Mouse (Mus musculus): ENCODE data around the gene Prrt4. TPM values are rescaled to one million over a fixed set of nuclear protein-coding genes. Genes with fewer than 3 reads are reported as not detected.

The Prrt4 gene
- polyA plus RNA-seq, 1 experiment from 2014 or later = 0.90 TPM

DNA sequence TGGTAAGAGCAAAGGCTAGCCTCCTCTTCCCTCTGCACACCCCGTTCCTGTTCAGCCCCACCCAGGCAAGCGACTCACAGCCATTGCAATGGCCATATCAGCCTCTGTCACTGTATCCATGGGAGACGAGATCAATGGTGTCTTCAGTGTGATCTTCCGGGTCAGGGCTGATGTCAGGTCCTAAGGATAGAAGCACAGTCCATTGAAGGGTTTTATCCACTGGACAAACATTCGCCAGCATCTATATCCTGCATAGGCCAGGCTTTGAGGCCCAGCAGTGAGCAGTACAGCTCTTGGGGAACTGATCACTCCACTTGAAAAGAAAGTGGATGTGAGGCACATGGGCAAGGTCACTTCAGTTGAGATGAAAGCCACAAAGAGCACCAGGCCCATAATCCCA lies 27.6 kb upstream of the Prrt4 start:
- 87% methylated on average over 5 of the region's 5 CpGs for WGBS
- no peak overlapping the region for H3K9ac ChIP-seq

GRCm38 (mm10) chr6:29206006-29206405 lies 26.6 kb upstream of the Prrt4 start:
- 92% methylated on average over 10 of the region's 10 CpGs for WGBS
- Histone ChIP-seq H3K9me3 (no peaks in the 10 kb centered on the region), H3K4me1 (peaks cover 12% of the 10 kb centered on the region), H3K27me3 (no peaks in the 10 kb centered on the region), H3K4me2 (replicated peaks) (no peak overlapping the region), H3K36me3 (peaks cover 64% of the 10 kb centered on the region), H3K4me3 (no peak overlapping the region), H3K9ac (no peak overlapping the region), H3K27ac (no peak overlapping the region)
- no peak for ATAC-seq (ENCODE audit: low FRiP score, low read depth)

More for the DNA sequence above, 27.6 kb upstream of the Prrt4 start:
- Histone ChIP-seq H3K4me2 (replicated peaks) (no peak overlapping the region), H3K36me3 (peaks cover 54% of the 10 kb centered on the region), H3K4me3 (no peak overlapping the region), H3K27me3 (no peaks in the 10 kb centered on the region), H3K4me1 (peaks cover 19% of the 10 kb centered on the region), H3K27ac (no peak overlapping the region), H3K9me3 (no peaks in the 10 kb centered on the region)
- ATAC-seq (ENCODE audit: low FRiP score, low read depth) = no peak

GRCm38 (mm10) chr6:29204932-29205614 lies 25.7 kb upstream of the Prrt4 start:
- Histone ChIP-seq H3K4me2 (replicated peaks) (no peak overlapping the region), H3K9ac (no peak overlapping the region), H3K27ac (no peak overlapping the region), H3K4me1 (0 out of 2 replicates have a peak, but pooled peaks cover 5% of the 10 kb centered on the region), H3K4me3 (no peak overlapping the region), H3K36me3 (peaks cover 70% of the 10 kb centered on the region), H3K27me3 (no peaks in the 10 kb centered on the region), H3K9me3 (no peaks in the 10 kb centered on the region)
- WGBS = 57% methylated on average over 15 of the region's 15 CpGs
- no peak for ATAC-seq (ENCODE audit: low FRiP score, low read depth)

- Histone ChIP-seq H3K4me3 (no peak overlapping the region), H3K27me3 (no peaks in the 10 kb centered on the region; the same call in 1 of the 2 replicates), H3K4me1 (0 out of 2 replicates have a peak, but pooled peaks cover 2% of the 10 kb centered on the region), H3K4me2 (replicated peaks) (no peak overlapping the region), H3K36me3 (peaks cover 69% of the 10 kb centered on the region), H3K9me3 (no peaks in the 10 kb centered on the region), H3K27ac (no peak overlapping the region), H3K9ac (no peak overlapping the region)
- no peak for ATAC-seq (ENCODE audit: low FRiP score, low read depth)
- WGBS = 82% methylated on average over 6 of the region's 6 CpGs
Observed at GRCm38 (mm10) chr6:29203861-29204585, 24.6 kb upstream of the Prrt4 start.

- Histone ChIP-seq H3K4me1 (peaks cover 9% of the 10 kb centered on the region; the same call in 1 of the 2 replicates), H3K9ac (no peak overlapping the region), H3K27ac (no peak overlapping the region), H3K27me3 (no peaks in the 10 kb centered on the region; the same call in 1 of the 2 replicates), H3K4me2 (replicated peaks) (no peak overlapping the region), H3K4me3 (no peak overlapping the region), H3K9me3 (no peaks in the 10 kb centered on the region), H3K36me3 (peaks cover 64% of the 10 kb centered on the region)
- ATAC-seq (ENCODE audit: low FRiP score, low read depth) = no peak
- WGBS = 89% methylated on average over 13 of the region's 13 CpGs
Observed at GRCm38 (mm10) chr6:29203096-29203495, 23.7 kb upstream of the Prrt4 start.

DNA sequence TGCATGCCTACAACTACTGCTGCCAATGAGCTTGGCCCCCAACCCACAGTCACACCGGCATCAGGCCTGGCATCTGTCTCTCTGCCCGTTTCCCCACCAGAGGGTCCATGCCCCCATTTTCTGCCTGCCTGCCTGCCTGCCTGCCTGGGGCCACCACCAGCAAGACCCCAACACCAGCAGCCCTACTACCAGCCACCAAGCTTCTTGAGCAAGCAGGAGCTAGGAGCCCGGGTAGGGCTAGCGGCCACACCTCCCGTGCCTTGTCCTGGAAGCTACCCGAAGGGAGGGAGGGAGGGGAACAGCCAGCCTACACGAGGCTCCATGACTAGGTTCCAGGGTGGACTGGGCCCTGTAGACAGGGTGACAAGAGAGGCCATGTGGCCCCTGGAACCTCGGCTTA lies 22.6 kb upstream of the Prrt4 start:
- no peak for ATAC-seq (ENCODE audit: low FRiP score, low read depth)
- Histone ChIP-seq H3K9ac (no peak overlapping the region), H3K9me3 (no peaks in the 10 kb centered on the region), H3K4me2 (replicated peaks) (no peak overlapping the region), H3K27ac (no peak overlapping the region), H3K27me3 (peaks cover 5% of the 10 kb centered on the region), H3K36me3 (peaks cover 59% of the 10 kb centered on the region), H3K4me1 (peaks cover 9% of the 10 kb centered on the region; the same call in 1 of the 2 replicates), H3K4me3 (no peak overlapping the region)
- 84% methylated on average over 8 of the region's 8 CpGs for WGBS

- Histone ChIP-seq H3K9me3 (no peaks in the 10 kb centered on the region), H3K4me2 (replicated peaks) (no peak overlapping the region), H3K4me1 (peaks cover 9% of the 10 kb centered on the region; the same call in 1 of the 2 replicates), H3K27me3 (peaks cover 7% of the 10 kb centered on the region), H3K9ac (no peak overlapping the region), H3K27ac (no peak overlapping the region), H3K36me3 (peaks cover 54% of the 10 kb centered on the region), H3K4me3 (no peak overlapping the region)
- WGBS = 82% methylated on average over 5 of the region's 5 CpGs
- no peak for ATAC-seq (ENCODE audit: low FRiP score, low read depth)
Observed at GRCm38 (mm10) chr6:29201341-29201740, 22.0 kb upstream of the Prrt4 start.

DNA sequence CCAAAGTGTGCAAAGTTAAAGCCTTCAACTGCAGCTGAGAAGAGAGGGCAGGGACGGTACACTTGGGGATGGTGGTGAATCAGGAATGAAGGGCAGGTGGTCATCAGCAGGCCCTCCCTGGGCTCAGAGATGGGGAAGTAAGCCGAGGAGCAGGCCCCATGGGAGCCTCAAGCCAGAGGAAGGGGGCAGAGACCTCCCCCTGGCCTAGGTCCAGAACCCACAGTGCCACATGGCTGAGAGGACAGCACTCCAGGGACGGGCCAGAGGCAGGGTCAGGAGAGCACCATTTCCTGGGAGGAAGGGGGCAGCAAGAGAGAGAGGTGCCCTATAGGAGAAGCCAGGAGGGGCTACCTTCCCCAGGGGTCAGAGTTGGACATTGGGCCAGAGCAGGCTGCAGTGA lies 21.1 kb upstream of the Prrt4 start:
- WGBS = 66% methylated on average over 3 of the region's 3 CpGs
- H3K27ac ChIP-seq = no peak overlapping the region

DNA sequence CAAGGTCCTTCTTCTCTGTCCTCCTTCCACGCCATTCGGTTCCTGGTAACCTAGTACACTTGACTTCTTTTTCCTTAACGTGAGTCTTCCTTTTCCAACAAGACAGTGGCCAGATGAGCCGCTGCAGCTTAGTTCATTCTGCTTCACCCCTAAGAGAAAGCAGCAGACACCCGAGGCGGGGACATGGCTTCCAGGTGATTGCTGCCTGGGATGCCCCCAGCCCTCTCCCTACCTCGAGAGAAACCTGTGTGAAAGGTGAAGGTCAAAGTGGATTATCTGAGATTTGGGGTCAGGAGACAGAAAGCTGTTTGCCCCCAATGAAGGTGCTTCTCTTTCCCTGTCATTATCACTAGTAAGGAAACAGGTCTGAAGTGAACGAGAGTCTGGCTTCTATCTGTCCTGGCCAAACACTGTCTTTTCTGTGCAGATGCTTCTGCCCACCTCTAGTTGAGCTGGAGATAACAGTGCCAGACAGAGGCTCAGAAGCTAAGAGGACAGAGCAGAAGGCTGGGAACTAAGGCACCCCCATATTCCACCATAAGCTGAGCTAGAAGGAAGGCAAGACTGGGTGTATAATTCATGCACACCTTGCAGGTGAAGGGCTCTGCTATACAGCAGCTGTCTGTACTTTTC lies 20.0 kb upstream of the Prrt4 start:
- Histone ChIP-seq H3K27me3 (peaks cover 7% of the 10 kb centered on the region), H3K4me1 (peaks cover 12% of the 10 kb centered on the region; the same call in 1 of the 2 replicates), H3K4me2 (replicated peaks) (peak overlapping the region; percentile 64), H3K4me3 (peak overlapping the region; percentile 36), H3K36me3 (peaks cover 39% of the 10 kb centered on the region), H3K9ac (0 out of 2 replicates have a peak overlapping the region, but pooled peaks have one; percentile 8), H3K9me3 (no peaks in the 10 kb centered on the region), H3K27ac (no peak overlapping the region)
- no peak for ATAC-seq (ENCODE audit: low FRiP score, low read depth)
- 44% methylated on average over 8 of the region's 8 CpGs for WGBS

More for the DNA sequence above, 21.1 kb upstream of the Prrt4 start:
- Histone ChIP-seq H3K9me3 (no peaks in the 10 kb centered on the region), H3K9ac (no peak overlapping the region), H3K4me2 (replicated peaks) (no peak overlapping the region), H3K4me3 (no peak overlapping the region), H3K4me1 (peaks cover 9% of the 10 kb centered on the region; the same call in 1 of the 2 replicates), H3K36me3 (peaks cover 47% of the 10 kb centered on the region), H3K27me3 (peaks cover 7% of the 10 kb centered on the region)
- ATAC-seq (ENCODE audit: low FRiP score, low read depth) = no peak

GRCm38 (mm10) chr6:29198309-29199222 lies 19.2 kb upstream of the Prrt4 start:
- 16% methylated on average over 25 of the region's 25 CpGs for WGBS
- 0 out of 2 replicates have a peak overlapping the region, but pooled peaks have one; percentile 8 for H3K9ac ChIP-seq

More at GRCm38 (mm10) chr6:29198309-29199222, 19.2 kb upstream of the Prrt4 start:
- Histone ChIP-seq H3K9me3 (no peaks in the 10 kb centered on the region), H3K4me2 (replicated peaks) (peak overlapping the region; percentile 64), H3K4me1 (peaks cover 16% of the 10 kb centered on the region; the same call in 1 of the 2 replicates), H3K27me3 (peaks cover 7% of the 10 kb centered on the region), H3K27ac (no peak overlapping the region), H3K4me3 (peak overlapping the region; percentile 36), H3K36me3 (peaks cover 32% of the 10 kb centered on the region)
- ATAC-seq (ENCODE audit: low FRiP score, low read depth) = peak; percentile 78

Measured in limb, embryonic 13.5 days (tissue).